Comparison of ENCODE assay signal across 21 mouse cellular contexts in the genomic region with DNA sequence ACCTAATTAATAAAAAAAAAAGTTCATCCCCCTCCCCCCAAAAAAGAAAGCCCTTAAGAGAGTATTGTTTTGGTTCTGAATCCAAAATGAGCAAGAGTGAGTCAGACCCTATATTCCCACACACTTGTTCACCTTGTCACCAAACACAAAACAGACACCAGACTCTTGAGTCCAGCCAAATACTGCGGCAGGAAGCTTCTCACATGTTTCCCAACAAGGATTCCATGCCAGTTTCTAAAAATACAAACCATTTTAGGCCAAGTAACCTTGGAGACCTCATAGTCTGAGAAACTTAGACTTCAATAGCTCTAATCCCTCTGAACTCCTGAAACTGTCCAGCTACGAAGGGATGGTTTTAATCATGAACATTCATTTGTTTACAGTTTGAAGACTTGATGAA.
A peak's percentile ranks its signal among the peaks of the same experiment; 100 is the strongest.
DNase-seq lines count a peak whose midpoint lies in the region; ATAC-seq and TF ChIP-seq lines count a peak whose summit lies in the region.
"Had no signal": no experiment of that assay in that cellular context is flagged by ENCODE, and none has a peak within 500 bp of the region (broad histone marks: within the 10 kb centered on the region; RNA-seq: fewer than 3 reads in every experiment).

No protein-coding gene starts in this region.

- no peaks in the 10 kb centered on the region for H3K27me3 ChIP-seq in forebrain, embryonic 14.5 days (replicated peaks; ENCODE audit: control insufficient read depth, insufficient read depth, low read length)
- no peaks in the 10 kb centered on the region for H3K27me3 ChIP-seq in forebrain, embryonic 11.5 days (ENCODE audit: control insufficient read depth, insufficient read depth, low read length)
- H3K27me3 ChIP-seq in heart, embryonic 12.5 days (replicated peaks): no peaks in the 10 kb centered on the region
- H3K27me3 ChIP-seq: embryonic facial prominence, embryonic 12.5 days; liver, embryonic 13.5 days; lung, embryonic 15.5 days; midbrain, embryonic 12.5 days; neural tube, embryonic 13.5 days had no signal

- TF ChIP-seq POLR2A in brain, embryonic 14.5 days (IDR thresholded peaks at IDR 0.05; ENCODE audit: borderline replicate concordance, extremely low read depth, insufficient read depth, insufficient read length, poor library complexity, severe bottlenecking): no peak

- DNase-seq in forebrain, embryonic 14.5 days (ENCODE audit: low spot score): peak; percentile 5
- DNase-seq in forebrain, embryonic 11.5 days (ENCODE audit: low spot score): no peak
- peak; percentile 85 for DNase-seq in heart, adult 8-10 months (ENCODE audit: low spot score)
- peak; percentile 21 for DNase-seq in brain, embryonic 14.5 days (ENCODE audit: low read depth)
- peak; percentile 25 to 41 for DNase-seq in heart, postnatal 14 days
- DNase-seq in neural tube, embryonic 10.5 days (ENCODE audit: extremely low spot score, low spot score): no peak
- no peak for DNase-seq in kidney, adult 11 months
- DNase-seq: cerebellum, adult 9-11 months; gastrocnemius, postnatal 10 days; liver, embryonic 13.5 days; right cerebral cortex, adult 18-20 months; thymus, postnatal 14 days had no signal

- no peak overlapping the region for H3K27ac ChIP-seq in forebrain, embryonic 14.5 days (ENCODE audit: low read depth, low read length)
- H3K27ac ChIP-seq in forebrain, embryonic 11.5 days (ENCODE audit: low read depth, low read length): no peak overlapping the region
- H3K27ac ChIP-seq in heart, embryonic 12.5 days (ENCODE audit: poor library complexity, severe bottlenecking): no peak overlapping the region
- H3K27ac ChIP-seq: embryonic facial prominence, embryonic 12.5 days; hindbrain, embryonic 10.5 days; hindbrain, postnatal 0 days; liver, embryonic 13.5 days; lung, embryonic 15.5 days; midbrain, embryonic 12.5 days; neural tube, embryonic 13.5 days had no signal

- no peak overlapping the region for H3K9ac ChIP-seq in forebrain, embryonic 14.5 days (ENCODE audit: low read length)
- H3K9ac ChIP-seq in forebrain, embryonic 11.5 days (ENCODE audit: low read length): no peak overlapping the region
- H3K9ac ChIP-seq in heart, embryonic 12.5 days: no peak overlapping the region
- H3K9ac ChIP-seq: embryonic facial prominence, embryonic 12.5 days; liver, embryonic 13.5 days; lung, embryonic 15.5 days; midbrain, embryonic 12.5 days; neural tube, embryonic 13.5 days had no signal

- 53% methylated on average over 2 of the region's 2 CpGs for WGBS in forebrain, embryonic 14.5 days
- 63% methylated on average over 2 of the region's 2 CpGs for WGBS in forebrain, embryonic 11.5 days
- WGBS in heart, embryonic 12.5 days: 35% methylated on average over 2 of the region's 2 CpGs

- TF ChIP-seq CTCF in brain, embryonic 14.5 days (IDR thresholded peaks at IDR 0.05; ENCODE audit: borderline replicate concordance, extremely low read depth, insufficient read depth, insufficient read length): no peak

- H3K4me1 ChIP-seq in forebrain, embryonic 14.5 days (ENCODE audit: control insufficient read depth, insufficient read depth, low read length): no peaks in the 10 kb centered on the region
- no peaks in the 10 kb centered on the region for H3K4me1 ChIP-seq in forebrain, embryonic 11.5 days (replicated peaks; ENCODE audit: control insufficient read depth, insufficient read depth, low read length)
- H3K4me1 ChIP-seq in heart, embryonic 12.5 days (replicated peaks): peaks cover 3% of the 10 kb centered on the region; the same call in 1 of the 2 replicates
- H3K4me1 ChIP-seq: embryonic facial prominence, embryonic 12.5 days; hindbrain, embryonic 10.5 days; liver, embryonic 13.5 days; lung, embryonic 15.5 days; midbrain, embryonic 12.5 days; neural tube, embryonic 13.5 days had no signal

- H3K9me3 ChIP-seq in forebrain, embryonic 14.5 days (replicated peaks; ENCODE audit: control insufficient read depth, low read length): no peaks in the 10 kb centered on the region
- no peaks in the 10 kb centered on the region for H3K9me3 ChIP-seq in forebrain, embryonic 11.5 days (ENCODE audit: control insufficient read depth, low read length)
- H3K9me3 ChIP-seq in heart, embryonic 12.5 days (replicated peaks): peaks cover 3% of the 10 kb centered on the region
- H3K9me3 ChIP-seq: embryonic facial prominence, embryonic 12.5 days; hindbrain, embryonic 10.5 days; lung, embryonic 15.5 days; midbrain, embryonic 12.5 days; neural tube, embryonic 13.5 days had no signal

- no peak overlapping the region for H3K4me3 ChIP-seq in forebrain, embryonic 14.5 days (ENCODE audit: low read depth, low read length)
- no peak overlapping the region for H3K4me3 ChIP-seq in forebrain, embryonic 11.5 days (ENCODE audit: low read depth, low read length)
- H3K4me3 ChIP-seq in heart, embryonic 12.5 days: no peak overlapping the region
- H3K4me3 ChIP-seq: embryonic facial prominence, embryonic 12.5 days; hindbrain, embryonic 10.5 days; liver, embryonic 13.5 days; lung, embryonic 15.5 days; midbrain, embryonic 12.5 days; neural tube, embryonic 13.5 days had no signal

- ATAC-seq in forebrain, embryonic 14.5 days: no peak
- no peak for ATAC-seq in forebrain, embryonic 11.5 days (replicated peaks; ENCODE audit: low FRiP score)
- ATAC-seq in heart, embryonic 12.5 days (ENCODE audit: insufficient number of reproducible peaks, low FRiP score): no peak
- ATAC-seq: CD4-positive, CD25-positive, alpha-beta regulatory T cell, adult 4 months; hindbrain, postnatal 0 days; intestine, postnatal 0 days had no signal

- intact Hi-C loops in heart, postnatal 14 days (cut with DNase I): loop anchor here (5.0 kb wide), 1 partner anchor 63 kb away; no protein-coding TSS in a partner anchor

- no peaks in the 10 kb centered on the region for H3K36me3 ChIP-seq in forebrain, embryonic 14.5 days (ENCODE audit: control insufficient read depth, insufficient read depth, low read length)
- H3K36me3 ChIP-seq in forebrain, embryonic 11.5 days (ENCODE audit: control insufficient read depth, insufficient read depth, low read length): no peaks in the 10 kb centered on the region
- H3K36me3 ChIP-seq in heart, embryonic 12.5 days: no peaks in the 10 kb centered on the region
- H3K36me3 ChIP-seq: embryonic facial prominence, embryonic 12.5 days; hindbrain, embryonic 10.5 days; liver, embryonic 13.5 days; lung, embryonic 15.5 days; midbrain, embryonic 12.5 days; neural tube, embryonic 13.5 days had no signal

- no peak overlapping the region for H3K4me2 ChIP-seq in forebrain, embryonic 14.5 days (ENCODE audit: low read length)
- no peak overlapping the region for H3K4me2 ChIP-seq in forebrain, embryonic 11.5 days (ENCODE audit: low read depth, low read length, severe bottlenecking)
- H3K4me2 ChIP-seq in heart, embryonic 12.5 days: no peak overlapping the region
- H3K4me2 ChIP-seq: embryonic facial prominence, embryonic 12.5 days; liver, embryonic 13.5 days; lung, embryonic 15.5 days; midbrain, embryonic 12.5 days; neural tube, embryonic 13.5 days had no signal

Comparison
In these comparisons a context has a peak if more than half of its experiments do, and no peak if none do; other contexts are left out.
1. DNase-seq: peak in forebrain, embryonic 14.5 days (single experiment), heart, adult 8-10 months (single experiment), brain, embryonic 14.5 days (single experiment) and heart, postnatal 14 days (2 of 2); none in forebrain, embryonic 11.5 days (single experiment), neural tube, embryonic 10.5 days (single experiment) and kidney, adult 11 months (single experiment).